Mouse (Mus musculus) WW6 (cell line): ENCODE measurements around the gene Ahsa1.
"Not testable (repeated sequence)": the region's sequence is repeated elsewhere in the genome, so short reads cannot be mapped to it uniquely, and the experiment has no call there.

Experiments used
- DNase-seq: peaks from one replicate; pipeline ENCODE4 v3.0.0-alpha.2; 2013; ENCODE audit warnings: low read depth, low spot score

The Ahsa1 gene

GRCm38 (mm10) chr12:87266108-87266826 is at the start of gene Ahsa1, which contains the start of gene Vipas39:
TSS of gene Ahsa1 (plus strand) at chr12:87266479.
TSS of gene Vipas39 (minus strand) at chr12:87266256.
- peak; percentile 84 for DNase-seq

GRCm38 (mm10) chr12:87217596-87217995 is 48.7 kb upstream of the Ahsa1 start:
- DNase-seq = no peak

GRCm38 (mm10) chr12:87219362-87219761 is 46.9 kb upstream of the Ahsa1 start:
- no peak for DNase-seq

- DNase-seq = peak; percentile 28
Observed at GRCm38 (mm10) chr12:87224950-87225349, 41.3 kb upstream of the Ahsa1 start.

GRCm38 (mm10) chr12:87226801-87227200 is 39.5 kb upstream of the Ahsa1 start:
- DNase-seq = peak; percentile 62

- DNase-seq = no peak
Observed at GRCm38 (mm10) chr12:87229633-87230032, 36.6 kb upstream of the Ahsa1 start.

- no peak for DNase-seq
Observed at GRCm38 (mm10) chr12:87230379-87230895, 35.8 kb upstream of the Ahsa1 start.

- DNase-seq = no peak
Observed at GRCm38 (mm10) chr12:87236882-87237483, 29.3 kb upstream of the Ahsa1 start.

- no peak for DNase-seq
Observed at GRCm38 (mm10) chr12:87238632-87239031, 27.6 kb upstream of the Ahsa1 start, which contains the start of gene Noxred1. TSS of gene Noxred1 (minus strand) at chr12:87238732.

- DNase-seq = no peak
Observed at GRCm38 (mm10) chr12:87250161-87250560, 16.1 kb upstream of the Ahsa1 start.

- no peak for DNase-seq
Observed at GRCm38 (mm10) chr12:87253878-87254277, 12.4 kb upstream of the Ahsa1 start.

- no peak for DNase-seq
Observed at GRCm38 (mm10) chr12:87256629-87257028, 9.7 kb upstream of the Ahsa1 start.

- no peak for DNase-seq
Observed at GRCm38 (mm10) chr12:87260562-87260961, 5.7 kb upstream of the Ahsa1 start.

GRCm38 (mm10) chr12:87265444-87265843 is 835 bp upstream of the Ahsa1 start:
- DNase-seq = no peak

GRCm38 (mm10) chr12:87266827-87267603 is 736 bp downstream of the Ahsa1 start:
- no peak for DNase-seq

- no peak for DNase-seq
Observed at GRCm38 (mm10) chr12:87267682-87268081, 1.4 kb downstream of the Ahsa1 start.

GRCm38 (mm10) chr12:87274853-87275831 is 8.9 kb downstream of the Ahsa1 start:
- no peak for DNase-seq

- DNase-seq = not testable (repeated sequence)
Observed at GRCm38 (mm10) chr12:87277251-87277650, 11.0 kb downstream of the Ahsa1 start.

- no peak for DNase-seq
Observed at GRCm38 (mm10) chr12:87278118-87278730, 11.9 kb downstream of the Ahsa1 start.

- DNase-seq = no peak
Observed at GRCm38 (mm10) chr12:87279350-87279749, 13.1 kb downstream of the Ahsa1 start.
